Mouse (Mus musculus) ovary, adult 18-20 months (tissue): ENCODE measurements around the gene Iqsec2.
"Not testable (repeated sequence)": the region's sequence is repeated elsewhere in the genome, so short reads cannot be mapped to it uniquely, and the experiment has no call there.

Experiments used
- DNase-seq: peaks from one replicate; pipeline ENCODE4 v3.0.0; 2022; ENCODE audit warnings: low spot score, mixed read lengths

Iqsec2 gene

DNA sequence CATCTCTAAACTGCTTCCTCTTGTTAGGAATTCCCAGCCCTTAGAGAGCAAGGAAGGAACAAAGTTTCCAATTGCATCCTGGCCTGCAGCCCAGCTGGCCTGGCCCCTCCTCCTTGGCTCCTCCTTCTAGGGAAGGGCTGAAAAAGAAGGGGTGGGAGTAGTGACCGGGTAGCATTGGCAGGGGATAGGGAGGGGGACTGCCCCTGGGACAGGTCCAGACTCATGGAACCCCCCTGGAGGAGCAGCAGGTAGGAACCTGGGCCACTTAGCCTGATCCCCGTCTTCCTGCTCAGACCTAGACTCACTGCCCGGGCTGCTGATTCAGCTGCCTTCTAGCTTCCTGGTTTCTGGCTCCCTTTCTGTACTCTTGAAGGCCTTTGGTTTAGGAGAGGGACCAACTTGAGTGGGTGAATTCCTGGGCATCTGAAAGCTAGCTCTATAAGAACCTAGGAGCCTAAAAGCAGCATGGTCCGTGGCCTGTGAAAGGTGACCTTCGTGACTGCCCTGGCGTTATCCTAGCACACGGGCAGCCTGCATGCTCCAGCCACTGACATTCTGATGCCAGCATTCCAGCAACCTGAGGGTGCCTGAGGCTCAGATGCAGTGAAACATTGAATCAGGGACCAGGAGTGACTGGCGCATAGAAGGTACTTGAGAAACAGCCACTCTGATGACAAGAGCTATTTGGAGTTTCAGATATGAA lies 34.9 kb downstream of the Iqsec2 start:
- DNase-seq = peak; percentile 36

DNA sequence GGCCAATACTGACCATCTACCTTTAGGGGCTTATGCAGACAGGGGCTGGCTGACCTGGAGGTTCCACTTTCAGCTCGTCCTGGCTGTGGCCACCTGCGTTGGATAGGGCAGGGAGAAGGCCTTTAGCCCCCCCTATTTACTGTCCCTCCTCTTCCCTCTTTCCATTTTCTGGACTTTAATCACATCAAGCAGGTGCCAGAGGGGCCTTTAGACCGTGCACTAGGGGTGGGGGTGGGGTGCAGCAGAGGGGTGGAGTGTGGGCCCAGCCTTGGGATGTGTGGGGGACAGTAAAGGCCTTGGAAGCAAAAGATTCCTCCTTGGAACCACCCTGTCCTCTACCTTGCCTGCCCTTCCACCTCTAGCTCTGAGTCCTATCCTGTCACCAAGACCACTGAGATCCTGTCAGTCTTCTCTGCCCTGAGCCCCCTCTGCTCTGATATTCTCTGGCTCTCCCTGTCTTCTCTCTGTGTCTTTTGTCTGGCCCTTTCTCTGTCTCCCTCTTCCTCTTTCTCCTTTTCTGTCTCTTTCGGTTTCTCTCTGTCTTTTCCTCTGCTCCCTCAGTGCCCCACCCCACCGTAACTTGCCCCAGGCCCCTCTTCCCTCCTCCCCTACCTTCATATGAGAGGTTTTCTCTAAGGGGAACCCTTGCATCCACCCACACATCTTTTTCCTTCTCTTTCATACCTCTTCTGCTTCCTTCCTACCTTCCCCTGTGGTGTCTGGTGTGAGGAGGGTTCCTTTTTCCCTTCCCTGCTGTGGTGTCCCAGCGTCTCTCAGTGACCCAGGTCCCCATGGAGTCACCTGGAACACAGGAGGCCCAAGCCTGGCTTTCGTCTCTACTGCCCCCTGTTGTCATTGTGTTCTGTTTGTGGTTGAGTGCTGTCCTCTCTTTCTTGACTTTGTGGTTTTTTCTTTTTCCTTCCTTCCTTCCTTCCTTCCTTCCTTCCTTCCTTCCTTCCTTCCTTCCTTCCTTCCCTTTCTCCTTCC lies 35.9 kb downstream of the Iqsec2 start:
- DNase-seq = no peak

DNA sequence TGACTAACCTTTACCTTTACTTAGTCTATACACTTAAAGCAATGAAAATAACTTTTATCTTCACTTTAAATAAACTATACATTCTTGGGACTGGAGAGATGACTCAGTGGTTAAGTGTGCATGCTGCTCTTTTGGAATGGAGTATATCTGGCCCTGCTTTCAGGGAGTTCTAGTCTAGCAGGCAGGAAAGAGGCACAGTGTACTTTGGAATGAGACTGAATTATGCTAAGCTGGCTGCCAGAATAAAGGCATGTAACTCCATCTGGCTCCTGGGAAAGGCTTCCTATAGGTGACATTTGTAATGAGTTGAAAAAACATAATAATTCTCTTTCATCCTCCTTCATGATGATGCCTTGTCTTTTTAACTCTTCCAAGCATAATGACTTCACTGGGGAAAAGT lies 43.1 kb downstream of the Iqsec2 start:
- DNase-seq = no peak

DNA sequence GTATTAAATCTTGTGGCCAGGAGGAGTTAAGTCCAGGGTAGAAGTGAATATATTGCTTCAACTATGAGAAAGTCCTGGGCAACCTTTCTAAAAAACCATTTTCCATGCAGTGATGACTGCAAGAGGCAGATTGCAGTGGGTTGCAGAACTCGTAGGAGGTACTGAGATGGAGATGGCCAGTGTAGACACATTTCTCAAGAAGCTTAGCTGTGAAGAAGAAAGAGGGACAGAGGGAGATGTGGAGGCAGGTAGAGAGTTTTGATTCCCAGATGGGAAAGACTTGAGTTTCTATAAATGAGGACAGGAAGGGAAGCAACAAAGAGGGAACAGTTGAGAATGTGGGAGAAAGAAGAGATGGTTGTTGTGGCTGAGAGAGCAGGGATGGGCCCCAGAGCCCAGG lies 47.2 kb downstream of the Iqsec2 start:
- DNase-seq = no peak

DNA sequence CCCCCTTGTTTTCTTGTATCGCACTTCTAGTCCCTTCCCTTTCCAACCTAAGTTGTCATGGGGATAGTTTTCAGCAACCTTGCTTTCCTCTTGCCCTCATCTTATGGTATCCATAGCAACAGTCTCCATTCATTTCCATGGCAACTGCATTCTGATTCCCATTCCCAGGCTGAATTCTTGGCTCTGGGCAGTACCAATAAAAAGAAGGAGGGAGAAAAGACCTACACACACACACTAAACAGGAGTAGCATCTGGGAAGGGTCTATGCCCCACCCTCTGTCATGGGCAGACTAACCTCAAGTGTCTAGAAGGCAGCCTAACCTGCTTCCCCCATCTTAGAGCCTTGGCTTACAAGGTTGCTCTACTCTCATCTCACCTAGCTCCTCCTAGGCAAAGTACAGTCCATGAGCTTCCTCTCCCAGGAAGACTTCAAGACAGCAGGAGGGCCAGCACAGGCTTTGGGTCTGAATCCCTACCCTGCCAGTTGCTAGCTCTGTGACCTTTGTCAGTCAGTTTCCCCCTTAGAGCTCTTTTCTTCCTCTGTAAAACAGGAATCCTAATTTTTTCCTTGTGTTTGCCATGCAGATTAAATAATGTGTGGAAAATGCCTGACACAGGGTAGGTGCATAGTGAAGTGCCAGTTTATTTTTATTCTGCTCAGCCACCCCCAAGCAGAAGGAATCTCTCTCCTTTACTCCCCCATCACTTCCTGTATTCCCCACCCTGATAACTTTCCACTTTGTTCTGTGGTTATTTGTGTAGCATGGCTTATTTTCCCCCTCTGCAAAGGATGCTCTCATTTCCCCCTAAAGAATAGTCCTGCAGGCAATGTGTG lies 54.0 kb downstream of the Iqsec2 start:
- no peak for DNase-seq

DNA sequence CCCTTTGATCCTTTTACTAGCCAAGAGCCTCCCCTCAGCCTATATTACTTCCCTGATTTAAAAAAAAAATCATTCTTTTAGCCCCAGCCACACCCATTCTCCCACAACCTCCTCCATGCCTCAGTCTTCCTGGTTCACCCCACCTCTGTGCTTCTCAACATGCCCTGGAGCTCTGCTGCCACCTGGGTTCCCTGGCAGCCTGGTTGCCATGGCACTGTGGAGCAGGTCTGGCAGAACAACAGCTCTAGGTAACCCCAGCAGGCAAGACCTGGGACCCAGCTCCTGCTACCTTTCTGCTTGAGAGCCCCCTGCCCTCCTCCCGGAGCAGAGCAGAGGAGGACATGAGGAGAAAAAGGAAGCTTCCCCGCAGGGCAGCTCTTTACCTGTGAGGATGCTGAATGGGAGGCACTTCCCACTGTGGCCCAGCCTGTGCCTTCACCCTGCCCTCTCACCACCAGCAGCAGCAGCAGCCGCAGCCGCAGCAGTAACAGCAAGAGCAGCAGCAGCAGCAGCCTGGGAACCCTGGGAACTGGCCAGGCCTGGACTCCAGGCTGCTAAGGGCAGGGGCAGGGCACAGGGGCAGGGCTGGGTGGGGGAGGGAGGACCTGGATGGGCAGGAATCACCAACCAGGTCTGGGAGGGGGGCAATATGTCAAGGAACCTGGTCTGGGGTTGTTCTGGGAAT lies 57.8 kb downstream of the Iqsec2 start:
- no peak for DNase-seq

DNA sequence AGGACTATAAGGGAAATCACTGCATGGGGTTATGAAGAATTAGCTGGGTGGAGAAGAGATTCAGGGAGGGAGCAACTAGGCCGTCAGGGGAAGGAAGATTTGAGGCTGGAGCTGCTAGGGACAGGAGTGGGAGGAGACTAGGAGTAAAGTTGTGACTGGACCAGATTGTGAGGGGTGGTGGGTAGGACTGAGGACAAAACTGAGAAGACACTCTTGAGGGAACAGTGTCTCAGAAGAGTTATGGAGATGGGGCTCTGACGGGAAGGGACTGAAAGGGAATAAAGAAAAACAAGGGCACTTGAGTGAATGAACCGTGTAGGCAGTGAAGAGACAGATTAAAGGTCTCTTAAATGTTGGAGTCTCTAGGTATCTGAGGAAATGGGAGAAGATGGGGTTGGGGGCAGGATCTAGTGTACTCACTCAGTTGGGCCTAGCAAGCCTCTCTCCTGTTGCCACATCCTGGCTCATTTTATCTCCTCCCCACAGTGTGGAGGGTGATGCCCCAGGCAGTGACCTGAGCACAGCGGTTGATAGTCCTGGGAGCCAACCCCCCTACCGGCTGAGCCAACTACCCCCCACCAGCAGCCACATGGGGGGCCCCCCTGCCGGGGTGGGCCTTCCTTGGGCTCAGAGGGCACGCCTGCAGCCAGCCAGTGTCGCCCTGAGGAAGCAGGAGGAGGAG lies 58.5 kb downstream of the Iqsec2 start:
- DNase-seq = no peak

DNA sequence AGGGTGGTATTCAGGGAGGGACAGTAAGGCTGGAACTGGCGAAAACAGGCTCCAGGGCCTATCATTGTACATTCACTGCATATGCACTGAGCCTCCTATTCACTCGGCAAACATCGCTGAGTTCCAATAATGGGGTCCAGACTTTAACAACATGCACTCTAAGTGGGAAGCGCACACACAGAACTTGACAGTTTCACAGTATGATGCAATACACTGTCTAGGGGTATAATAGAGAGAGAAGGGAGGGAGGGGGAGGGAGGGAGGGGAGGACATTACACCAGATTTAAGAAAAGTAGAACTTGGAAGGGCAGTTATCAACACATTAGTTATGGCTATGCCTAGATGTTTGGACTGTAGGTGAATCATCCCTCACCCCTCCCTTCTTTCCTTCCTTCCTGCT lies 59.2 kb downstream of the Iqsec2 start:
- no peak for DNase-seq

DNA sequence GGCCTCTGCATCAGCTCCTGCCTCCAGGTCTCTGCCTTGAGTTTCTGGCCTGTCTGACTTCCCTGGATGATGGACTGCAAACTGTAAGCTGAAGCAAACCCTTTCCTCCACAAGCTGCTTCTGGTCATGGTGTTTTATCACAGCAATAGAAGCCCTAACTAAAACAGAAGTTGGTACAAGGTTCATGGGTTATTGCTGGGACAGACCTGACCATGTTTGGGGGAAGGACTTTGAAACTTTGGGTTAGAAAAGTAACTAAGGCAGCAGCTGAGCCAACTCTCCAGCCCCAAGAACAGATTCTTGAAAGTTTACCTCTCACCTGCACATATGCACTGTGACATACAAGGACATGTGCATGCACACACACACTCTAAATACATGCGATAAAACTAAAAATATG lies 61.4 kb downstream of the Iqsec2 start:
- no peak for DNase-seq

DNA sequence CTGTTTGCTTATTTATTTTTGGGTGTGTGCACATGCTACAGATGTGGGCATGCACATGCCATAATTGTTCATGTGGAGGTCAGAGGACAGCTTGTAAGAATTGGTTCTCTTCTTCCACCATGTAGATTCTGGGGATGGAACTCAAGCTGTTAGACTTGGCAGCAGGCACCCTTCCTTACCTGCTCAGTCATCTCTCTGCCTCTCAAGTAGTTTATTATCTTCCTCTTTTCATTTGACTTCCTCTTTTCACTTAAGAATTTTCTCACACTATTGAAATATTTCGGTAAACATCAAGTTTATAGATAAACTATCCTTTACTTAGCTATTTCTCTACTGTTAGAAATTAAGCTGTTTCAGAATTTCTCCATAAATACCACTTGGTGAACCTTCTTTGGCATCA lies 70.6 kb downstream of the Iqsec2 start:
- DNase-seq = no peak

DNA sequence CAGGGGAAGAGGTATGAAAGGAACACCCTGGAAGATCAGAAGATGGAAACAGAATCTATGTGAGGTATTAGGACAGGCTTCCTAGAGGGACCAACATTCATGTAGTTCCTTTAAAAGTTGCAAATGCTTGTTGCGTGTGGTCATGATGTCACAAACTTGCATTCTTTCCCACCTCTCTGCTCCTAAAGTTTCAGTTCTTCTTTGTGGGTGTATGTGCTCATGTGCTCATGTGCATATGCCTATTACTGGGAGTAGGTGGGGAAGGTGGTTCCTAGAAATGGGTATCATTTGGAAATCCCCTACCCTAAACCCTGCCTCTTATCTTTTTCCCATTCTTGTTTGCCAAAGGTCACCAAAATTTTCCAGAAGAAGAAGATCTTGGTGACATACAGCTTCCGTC lies 74.5 kb downstream of the Iqsec2 start:
- no peak for DNase-seq

DNA sequence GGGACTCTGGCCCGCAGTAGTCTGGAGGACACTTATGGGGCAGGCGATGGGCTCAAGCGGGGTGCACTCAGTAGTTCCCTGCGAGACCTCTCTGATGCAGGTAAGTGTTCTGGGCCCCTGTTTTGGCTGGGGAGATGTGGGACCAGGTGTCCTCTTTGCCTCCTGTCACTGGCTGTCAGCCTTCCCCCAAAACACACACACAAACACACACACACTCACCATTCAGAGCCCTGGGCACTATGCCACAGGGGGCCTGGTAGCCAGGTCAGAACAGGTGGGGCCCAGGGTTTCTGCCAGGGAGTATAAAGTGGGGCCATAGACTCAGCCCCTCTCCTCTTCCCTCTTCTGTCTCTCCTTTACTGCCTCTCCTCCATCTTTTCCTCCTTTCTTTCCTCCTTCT lies 77.7 kb downstream of the Iqsec2 start:
- no peak for DNase-seq

DNA sequence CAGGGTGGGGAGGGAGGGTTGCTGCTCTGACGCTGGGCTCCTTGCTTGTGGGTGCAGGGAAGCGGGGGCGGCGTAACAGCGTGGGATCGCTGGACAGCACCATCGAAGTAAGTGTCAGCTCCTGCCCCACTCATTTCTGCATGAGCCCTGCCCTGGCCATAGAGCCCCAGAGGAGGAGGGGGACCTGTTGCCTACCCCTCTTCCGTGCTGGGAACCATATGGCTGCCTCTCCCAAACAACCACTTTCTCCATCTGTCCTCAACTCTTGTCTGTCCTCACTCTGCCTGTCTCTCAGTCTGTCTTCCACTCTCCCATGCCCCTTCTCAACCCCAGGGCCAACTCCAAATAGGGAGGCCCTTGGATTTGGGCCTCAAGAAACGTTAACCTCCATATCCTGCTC lies 78.2 kb downstream of the Iqsec2 start:
- DNase-seq = no peak

DNA sequence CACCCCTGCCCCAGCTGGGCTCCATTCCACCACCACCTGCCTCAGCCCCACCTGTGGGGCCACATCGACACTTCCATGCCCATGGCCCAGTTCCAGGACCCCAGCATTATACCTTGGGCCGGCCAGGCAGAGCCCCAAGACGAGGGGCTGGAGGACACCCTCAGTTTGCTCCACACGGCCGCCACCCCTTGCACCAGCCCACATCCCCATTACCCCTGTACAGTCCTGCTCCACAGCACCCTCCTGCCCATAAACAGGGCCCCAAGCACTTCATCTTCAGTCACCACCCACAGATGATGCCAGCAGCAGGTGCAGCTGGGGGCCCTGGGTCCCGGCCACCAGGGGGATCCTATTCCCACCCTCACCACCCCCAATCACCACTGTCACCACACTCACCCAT lies 79.2 kb downstream of the Iqsec2 start:
- no peak for DNase-seq

DNA sequence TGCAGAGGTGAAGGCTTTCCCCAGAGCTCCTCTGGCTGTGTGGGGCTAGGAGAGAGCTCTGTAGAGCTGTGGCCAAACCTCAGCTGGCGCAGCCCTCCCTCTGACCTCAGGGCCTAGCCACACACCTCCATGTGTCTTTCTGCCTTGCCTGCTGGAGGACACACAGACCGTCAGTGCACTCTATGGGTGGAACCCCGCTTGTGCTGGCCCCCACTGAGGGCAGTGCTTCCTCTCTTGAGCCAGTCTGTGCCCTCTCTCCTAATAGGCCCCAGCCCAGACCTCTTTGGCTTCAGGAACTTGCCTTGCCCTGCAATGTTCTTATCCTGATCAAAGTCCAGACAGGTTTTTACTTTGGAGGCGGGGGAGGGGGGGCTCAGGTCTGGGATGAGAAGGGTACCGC lies 80.2 kb downstream of the Iqsec2 start:
- DNase-seq = no peak

DNA sequence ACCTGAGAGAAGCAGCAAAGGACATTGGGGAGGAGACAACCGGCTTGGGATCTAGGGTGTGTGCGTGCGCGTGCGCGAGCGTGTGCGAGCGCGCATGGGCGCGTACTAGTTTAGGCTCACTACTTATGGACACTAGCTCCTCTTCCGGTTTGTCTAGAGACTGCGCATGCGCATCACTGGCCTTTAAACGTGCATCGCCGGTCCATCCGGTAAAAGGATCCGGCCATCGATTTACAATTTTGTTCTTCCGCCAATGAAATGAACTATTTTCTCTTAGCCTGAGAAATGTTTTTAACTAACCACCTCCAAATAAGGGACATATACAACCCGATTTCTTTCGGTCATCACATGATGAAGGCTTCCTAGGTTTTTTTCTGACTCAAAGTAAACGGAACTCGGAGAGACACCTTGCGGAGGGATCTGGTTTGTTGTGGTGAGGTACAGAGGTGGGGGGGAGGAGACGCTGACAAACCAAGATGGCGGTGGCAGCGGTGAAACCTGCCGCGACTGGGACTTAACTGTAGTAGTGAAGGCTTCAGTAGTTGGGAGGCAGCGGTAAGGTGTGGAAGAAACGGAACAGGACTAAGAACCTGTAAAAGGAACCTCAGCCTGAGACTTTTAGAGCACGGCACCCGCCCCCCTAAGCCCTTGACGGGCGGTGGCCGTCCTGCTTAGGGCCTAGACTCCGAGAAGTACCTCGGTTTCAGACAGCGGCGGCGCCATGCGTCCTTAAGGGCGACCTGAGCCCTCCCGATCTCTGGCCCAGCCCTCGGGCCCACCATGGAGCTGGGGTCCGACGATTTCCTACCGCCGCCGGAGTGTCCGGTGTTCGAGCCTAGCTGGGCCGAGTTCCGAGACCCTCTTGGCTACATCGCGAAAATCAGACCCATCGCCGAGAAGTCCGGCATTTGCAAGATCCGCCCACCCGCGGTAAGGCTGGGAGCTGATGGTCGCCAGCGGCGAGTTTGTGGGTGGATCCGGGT lies 89.0 kb downstream of the Iqsec2 start, which contains the start of gene Kdm5c:
TSS of gene Kdm5c (plus strand) at position 240 of the 983 bp plus-strand sequence.
- DNase-seq = peak; percentile 98

DNA sequence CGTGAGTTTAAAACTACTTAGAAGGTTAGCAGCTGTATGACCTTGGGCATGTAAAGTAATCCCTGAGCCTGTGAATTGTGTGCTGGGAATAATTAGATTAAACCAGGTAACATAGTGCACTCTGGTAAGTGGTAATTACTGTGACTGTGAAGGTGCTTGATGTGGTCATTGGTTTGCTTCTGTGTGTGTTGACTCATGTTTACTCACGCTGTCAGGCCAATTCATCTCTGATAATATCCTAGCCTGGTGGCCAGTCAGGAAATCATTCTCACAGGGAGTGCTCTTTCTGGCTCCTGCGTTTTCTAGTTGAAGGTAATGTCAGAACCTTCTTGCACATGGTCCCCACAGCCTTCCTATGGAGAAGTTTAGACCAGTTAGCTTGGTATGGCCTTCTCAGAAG lies 90.1 kb downstream of the Iqsec2 start:
- DNase-seq = no peak

DNA sequence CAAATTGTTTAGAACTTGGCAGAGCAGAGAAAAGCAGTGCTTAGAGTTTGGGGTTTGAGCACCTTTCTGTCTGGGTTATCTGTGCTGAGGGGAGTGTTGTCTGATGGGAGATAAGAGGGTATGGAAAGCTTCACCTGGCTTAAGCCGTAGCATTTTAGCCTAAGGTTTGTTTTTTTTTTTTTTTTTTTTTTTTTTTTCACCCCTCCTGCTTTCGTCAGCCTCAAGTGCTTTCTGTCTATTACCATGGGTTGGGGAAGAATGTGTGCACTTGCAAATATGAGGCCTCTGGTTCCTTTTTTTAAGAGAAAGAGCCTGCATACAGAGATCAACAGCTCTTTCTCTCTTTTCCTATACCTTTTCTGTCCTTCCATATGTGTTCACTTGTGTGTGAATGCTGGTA lies 91.7 kb downstream of the Iqsec2 start:
- no peak for DNase-seq

DNA sequence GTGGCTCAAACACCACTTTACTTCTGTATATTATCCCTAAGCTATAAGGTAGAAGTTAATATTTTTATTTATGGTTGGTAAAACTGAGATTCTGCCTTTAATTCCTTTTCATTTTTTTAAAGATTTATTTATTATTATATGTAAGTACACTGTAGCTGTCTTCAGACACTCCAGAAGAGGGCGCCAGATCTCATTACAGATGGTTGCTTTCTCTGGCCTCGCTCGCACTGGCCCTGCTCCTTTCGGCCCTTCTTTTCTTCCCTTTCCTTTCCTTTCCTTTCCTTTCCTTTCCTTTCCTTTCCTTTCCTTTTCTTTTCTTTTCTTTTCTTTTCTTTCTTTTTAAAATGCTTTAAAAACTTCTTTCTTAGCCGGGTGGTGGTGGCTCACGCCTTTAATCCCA lies 99.1 kb downstream of the Iqsec2 start:
- DNase-seq = not testable (repeated sequence)
